Mouse (Mus musculus) ovary, postnatal 14 days (tissue): ENCODE results near the gene Prtn3.
A peak's percentile ranks its signal among the peaks of the same experiment; 100 is the strongest.
"Not testable (repeated sequence)": the region's sequence is repeated elsewhere in the genome, so short reads cannot be mapped to it uniquely, and the experiment has no call there.

Experiments used
- DNase-seq: peaks from one replicate; pipeline ENCODE4 v3.0.0; 2022; ENCODE audit warnings: low spot score

The Prtn3 gene

GRCm38 (mm10) chr10:79877174-79877573, 2.9 kb downstream of the Prtn3 start:
- no peak for DNase-seq

GRCm38 (mm10) chr10:79877757-79878156, 3.5 kb downstream of the Prtn3 start:
- DNase-seq, result no peak

GRCm38 (mm10) chr10:79879527-79879926, 5.3 kb downstream of the Prtn3 start:
- DNase-seq, result no peak

GRCm38 (mm10) chr10:79880721-79881120, 6.4 kb downstream of the Prtn3 start:
- no peak for DNase-seq

GRCm38 (mm10) chr10:79881981-79882380, 7.7 kb downstream of the Prtn3 start:
- DNase-seq, result no peak

GRCm38 (mm10) chr10:79883297-79884084, 9.2 kb downstream of the Prtn3 start:
- DNase-seq, result peak; percentile 75

GRCm38 (mm10) chr10:79884446-79884845, 10.2 kb downstream of the Prtn3 start:
- peak; percentile 50 for DNase-seq

- not testable (repeated sequence) for DNase-seq
Observed at GRCm38 (mm10) chr10:79884938-79885337, 10.7 kb downstream of the Prtn3 start.

GRCm38 (mm10) chr10:79886054-79886453, 11.8 kb downstream of the Prtn3 start, which contains the start of gene Elane:
Gene Elane, plus strand, starts transcription at chr10:79886247.
- DNase-seq, result no peak

GRCm38 (mm10) chr10:79886611-79887010, 12.3 kb downstream of the Prtn3 start:
- DNase-seq, result no peak

- DNase-seq, result no peak
Observed at GRCm38 (mm10) chr10:79889386-79889785, 15.1 kb downstream of the Prtn3 start.

- no peak for DNase-seq
Observed at GRCm38 (mm10) chr10:79890670-79891069, 16.4 kb downstream of the Prtn3 start, which contains the start of gene Cfd. Gene Cfd, plus strand, starts transcription at chr10:79890853.

- DNase-seq, result peak; percentile 75
Observed at GRCm38 (mm10) chr10:79892451-79893118, 18.3 kb downstream of the Prtn3 start.

GRCm38 (mm10) chr10:79896306-79896705, 22.0 kb downstream of the Prtn3 start:
- DNase-seq, result no peak

- DNase-seq, result no peak
Observed at GRCm38 (mm10) chr10:79896814-79897213, 22.5 kb downstream of the Prtn3 start.

- no peak for DNase-seq
Observed at GRCm38 (mm10) chr10:79897316-79898245, 23.3 kb downstream of the Prtn3 start.

GRCm38 (mm10) chr10:79900951-79901410, 26.7 kb downstream of the Prtn3 start:
- no peak for DNase-seq

GRCm38 (mm10) chr10:79906712-79907111, 32.4 kb downstream of the Prtn3 start:
- DNase-seq, result no peak

- DNase-seq, result no peak
Observed at GRCm38 (mm10) chr10:79907415-79907814, 33.1 kb downstream of the Prtn3 start.

- peak; percentile 90 for DNase-seq
Observed at GRCm38 (mm10) chr10:79908167-79909091, 34.2 kb downstream of the Prtn3 start, which contains the start of gene Med16. Gene Med16, minus strand, starts transcription at chr10:79908923.
